Mouse (Mus musculus) lung, embryonic 14.5 days (tissue): ENCODE results near the gene Rb1. TPM values are rescaled to one million over a fixed set of nuclear protein-coding genes. Genes with fewer than 3 reads are reported as not detected.

Experiments used
- ATAC-seq: fragments of 200-750 bp; cut with Nextera tagmentation; 2 replicates; pipeline ENCODE4 v1.8.0; 2017; ENCODE audit warnings: mild to moderate bottlenecking, moderate TSS enrichment, moderate library complexity; ENCODE audit not compliant: insufficient read depth
- DNase-seq: peaks from one replicate; pipeline ENCODE4 v3.0.0-alpha.2; 2015
- H3K27ac ChIP-seq: fragments of 300-500 bp; sonication (generic); 2 replicates; pipeline ENCODE4 v1.5.1; 2014; ENCODE audit warnings: low read depth, mild to moderate bottlenecking, moderate library complexity
- H3K27me3 ChIP-seq: fragments of 300-500 bp; sonication (generic); 2 replicates; pipeline ENCODE4 v1.6.1; 2014; ENCODE audit warnings: low read length, control low read depth; ENCODE audit not compliant: insufficient read depth
- H3K36me3 ChIP-seq: fragments of 300-500 bp; sonication (generic); 2 replicates; pipeline ENCODE4 v1.6.1; 2014; ENCODE audit warnings: control low read depth; ENCODE audit not compliant: insufficient read depth
- H3K4me1 ChIP-seq: fragments of 300-500 bp; sonication (generic); 2 replicates; pipeline ENCODE4 v1.6.1; 2014; ENCODE audit warnings: antibody characterized with exemption, control low read depth; ENCODE audit not compliant: insufficient read depth
- H3K4me2 ChIP-seq: fragments of 300-500 bp; sonication (generic); 2 replicates; pipeline ENCODE4 v1.6.1; 2014; ENCODE audit warnings: mild to moderate bottlenecking
- H3K4me3 ChIP-seq: fragments of 300-500 bp; sonication (generic); 2 replicates; pipeline ENCODE4 v1.5.1; 2014; ENCODE audit warnings: low read depth, low read length
- H3K9ac ChIP-seq: fragments of 300-500 bp; sonication (generic); 2 replicates; pipeline ENCODE4 v1.6.1; 2014
- H3K9me3 ChIP-seq: fragments of 300-500 bp; sonication (generic); 2 replicates; pipeline ENCODE4 v1.6.1; 2016; ENCODE audit warnings: low read depth, low read length, control low read depth
- CTCF ChIP-seq: IDR thresholded peaks from 2 replicates; pipeline ENCODE4 v1.5.1; 2016; ENCODE audit warnings: antibody characterized with exemption, low read depth
- WGBS: fragments of 180-500 bp; shearing (Covaris S2); extraction: QIAGEN DNeasy Blood & Tissue Kit; methylation state at CpG from one replicate; pipeline ENCODE4 v1.1.7; 2014; 5-methylcytosine and 5-hydroxymethylcytosine counted together
- microRNA counts: library from miRNA; unstranded; fragments of <30 nt; microRNA quantifications from one replicate; lab custom pipeline; 2016
- microRNA-seq: library from miRNA; unstranded; fragments of <30 nt; microRNA quantifications from one replicate; pipeline ENCODE4, GENCODE M21; 2016; ENCODE audit warnings: borderline number of aligned reads
- polyA plus RNA-seq: library from polyadenylated mRNA; unstranded; fragments of >200 nt; fragmentation: Nextera tagmentation; extraction: Ambion mirVana; gene quantifications from 2 replicates; pipeline ENCODE4 v1.2.1, GENCODE M21; 2014

Gene Rb1
- polyA plus RNA-seq, 1 experiment from 2014 or later, result 19.3 TPM

DNA sequence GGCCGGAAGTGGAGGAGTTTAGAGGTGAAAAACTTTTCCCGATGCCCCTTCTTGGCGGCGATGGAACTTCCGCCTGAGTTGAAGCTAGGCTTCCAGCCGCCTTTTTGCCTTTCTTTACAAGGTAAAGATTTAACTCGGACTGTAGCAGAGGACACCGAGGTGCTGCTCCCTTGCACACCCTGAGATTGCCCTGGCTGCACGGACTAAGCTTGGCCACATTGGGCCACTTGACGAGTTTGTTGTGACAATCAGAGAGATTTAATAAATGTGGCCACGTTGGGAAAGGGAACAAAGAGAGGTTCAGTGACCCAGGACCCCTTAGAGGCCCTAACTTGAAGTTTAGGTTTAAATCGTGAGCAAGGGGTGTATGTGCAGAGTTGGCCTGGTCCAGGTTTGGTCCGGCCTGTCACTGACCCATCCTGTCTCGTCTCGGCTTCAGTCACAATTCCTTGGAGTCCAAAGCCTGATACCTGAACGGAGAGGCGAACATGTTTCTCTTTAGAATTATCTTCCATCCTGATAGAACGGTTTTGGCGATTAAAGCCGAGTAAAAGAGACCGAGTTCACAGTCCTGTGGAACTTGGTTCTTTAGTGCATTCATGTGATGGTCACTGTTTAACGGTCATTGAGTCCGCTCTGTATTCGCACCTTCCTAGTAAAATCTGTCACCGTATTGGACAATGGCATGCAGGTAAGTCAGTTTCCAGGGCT, 181.8 kb downstream of the Rb1 start:
- Histone ChIP-seq H3K27me3 (no peaks in the 10 kb centered on the region), H3K27ac (peak overlapping the region; percentile 99), H3K4me2 (peak overlapping the region; percentile 92), H3K36me3 (peaks cover 5% of the 10 kb centered on the region; the same call in 1 of the 2 replicates), H3K9ac (peak overlapping the region; percentile 97), H3K4me3 (peak overlapping the region; percentile 73), H3K9me3 (no peaks in the 10 kb centered on the region), H3K4me1 (peaks cover 8% of the 10 kb centered on the region; the same call in 1 of the 2 replicates)
- DNase-seq (no peak), ATAC-seq (peak; percentile 22)
- 31% methylated on average over 25 of the region's 25 CpGs for WGBS
- TF ChIP-seq CTCF, result no peak

DNA sequence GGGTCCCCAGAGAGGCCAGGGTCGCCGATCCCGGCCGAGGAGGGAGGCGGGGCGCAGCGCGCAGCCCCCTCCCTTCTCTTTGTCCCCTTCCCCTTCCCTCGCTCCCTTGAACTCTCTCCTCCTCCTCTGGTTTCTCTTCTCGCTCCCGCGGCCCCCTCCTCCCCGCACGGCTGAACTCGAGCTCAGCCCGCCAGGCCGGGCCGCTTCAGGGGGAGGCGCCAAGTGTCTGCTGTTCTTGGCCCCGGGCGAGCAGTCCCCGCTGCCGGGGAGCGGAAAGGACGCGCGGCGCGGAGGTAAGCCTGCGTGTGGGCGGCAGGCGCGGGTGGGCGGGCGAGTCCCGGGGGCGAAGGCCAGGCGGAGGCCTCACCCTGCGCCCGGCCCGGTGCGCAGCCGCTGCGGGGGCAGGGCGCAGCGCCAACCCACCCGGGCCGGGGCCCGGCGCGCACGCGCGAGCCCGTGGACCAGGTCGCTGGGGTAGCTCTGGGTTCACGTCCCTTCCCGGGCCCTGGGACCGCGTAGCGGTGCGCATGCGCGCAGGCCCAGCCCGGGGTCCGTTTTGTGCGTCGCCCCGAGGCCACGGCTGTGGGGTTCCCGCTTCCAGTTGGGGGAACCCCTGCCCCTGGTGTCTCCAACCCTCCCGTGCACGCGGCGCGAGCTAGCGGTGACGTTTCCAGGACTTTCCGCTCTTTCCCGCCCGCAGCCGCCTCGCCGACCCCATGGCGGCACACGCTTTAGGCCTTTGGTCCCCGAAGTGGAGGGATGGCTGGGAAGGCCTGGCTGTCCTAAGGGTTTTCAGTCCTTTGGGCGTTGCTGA, 182.5 kb downstream of the Rb1 start:
- peak overlapping the region; percentile 73 for H3K4me3 ChIP-seq
- TF ChIP-seq CTCF, result no peak
- H3K4me2 ChIP-seq, result peak overlapping the region; percentile 92
- H3K4me1 ChIP-seq, result peaks cover 8% of the 10 kb centered on the region; the same call in 1 of the 2 replicates
- H3K9ac ChIP-seq, result peak overlapping the region; percentile 97
- H3K9me3 ChIP-seq, result no peaks in the 10 kb centered on the region
- no peaks in the 10 kb centered on the region for H3K27me3 ChIP-seq
- WGBS, result under 1% methylated on average over 87 of the region's 88 CpGs
- ATAC-seq, result peak; percentile 91
- H3K36me3 ChIP-seq, result peaks cover 5% of the 10 kb centered on the region; the same call in 1 of the 2 replicates
- H3K27ac ChIP-seq, result peak overlapping the region; percentile 99
- peak; percentile 88 for DNase-seq

DNA sequence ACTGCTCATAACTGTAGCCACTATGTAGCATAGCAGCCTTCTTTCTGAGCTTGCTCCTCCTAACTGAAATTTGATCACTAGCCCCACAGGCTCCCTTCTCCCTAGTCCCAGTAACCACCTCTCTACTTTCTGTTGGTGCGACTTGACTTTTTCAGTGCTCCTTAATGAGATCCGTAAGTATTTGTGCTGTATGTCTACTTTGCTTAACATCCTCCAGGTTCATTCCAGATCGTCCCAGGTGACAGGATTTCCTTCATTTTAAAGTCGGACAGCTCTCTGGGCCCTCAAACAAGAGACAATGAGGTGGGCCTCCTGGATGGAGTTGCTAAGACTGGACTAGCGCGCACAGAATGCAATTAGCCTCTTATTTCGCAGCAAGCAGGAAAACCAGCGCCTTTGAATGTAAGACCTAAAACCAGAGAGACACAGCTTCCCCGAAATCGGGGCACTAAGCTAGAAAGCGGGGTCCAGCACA, 183.2 kb downstream of the Rb1 start:
- peak overlapping the region; percentile 73 for H3K4me3 ChIP-seq
- no peaks in the 10 kb centered on the region for H3K27me3 ChIP-seq
- H3K27ac ChIP-seq, result peak overlapping the region; percentile 99
- peaks cover 8% of the 10 kb centered on the region; the same call in 1 of the 2 replicates for H3K4me1 ChIP-seq
- no peaks in the 10 kb centered on the region for H3K9me3 ChIP-seq
- WGBS, result under 1% methylated on average over 11 of the region's 11 CpGs
- no peak for TF ChIP-seq CTCF
- H3K9ac ChIP-seq, result peak overlapping the region; percentile 97
- peak; percentile 71 for DNase-seq
- H3K36me3 ChIP-seq, result peaks cover 5% of the 10 kb centered on the region; the same call in 1 of the 2 replicates
- H3K4me2 ChIP-seq, result peak overlapping the region; percentile 92
- ATAC-seq, result peak; percentile 57

DNA sequence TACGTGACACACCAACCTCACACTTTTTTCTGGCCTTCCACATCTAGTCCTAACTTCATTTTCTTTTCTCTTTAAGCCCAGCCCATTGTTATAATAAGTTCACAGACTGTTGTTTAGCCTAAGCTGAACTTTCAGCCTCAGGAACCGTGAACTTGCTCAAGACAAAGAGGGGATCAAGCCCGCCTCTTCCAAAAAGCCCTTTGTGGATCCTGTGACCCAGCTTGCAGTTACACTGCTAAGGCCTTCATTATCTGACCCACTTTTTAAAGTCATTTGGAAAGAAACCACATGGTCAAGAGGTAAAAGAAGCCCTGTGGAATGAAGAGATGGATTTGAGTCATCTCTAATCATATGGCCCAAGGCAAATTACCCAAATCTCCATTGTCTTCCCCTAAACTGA, 183.8 kb downstream of the Rb1 start:
- WGBS, result 68% methylated on average over 3 of the region's 3 CpGs
- ATAC-seq, result no peak
- Histone ChIP-seq H3K36me3 (peaks cover 5% of the 10 kb centered on the region; the same call in 1 of the 2 replicates), H3K4me3 (no peak overlapping the region; the same call in 1 of the 2 replicates), H3K27me3 (no peaks in the 10 kb centered on the region), H3K9ac (no peak overlapping the region), H3K4me2 (peak overlapping the region; percentile 92), H3K27ac (peak overlapping the region; percentile 27; the same call in 1 of the 2 replicates), H3K4me1 (peaks cover 8% of the 10 kb centered on the region; the same call in 1 of the 2 replicates), H3K9me3 (no peaks in the 10 kb centered on the region)
- DNase-seq, result no peak
- TF ChIP-seq CTCF, result no peak

DNA sequence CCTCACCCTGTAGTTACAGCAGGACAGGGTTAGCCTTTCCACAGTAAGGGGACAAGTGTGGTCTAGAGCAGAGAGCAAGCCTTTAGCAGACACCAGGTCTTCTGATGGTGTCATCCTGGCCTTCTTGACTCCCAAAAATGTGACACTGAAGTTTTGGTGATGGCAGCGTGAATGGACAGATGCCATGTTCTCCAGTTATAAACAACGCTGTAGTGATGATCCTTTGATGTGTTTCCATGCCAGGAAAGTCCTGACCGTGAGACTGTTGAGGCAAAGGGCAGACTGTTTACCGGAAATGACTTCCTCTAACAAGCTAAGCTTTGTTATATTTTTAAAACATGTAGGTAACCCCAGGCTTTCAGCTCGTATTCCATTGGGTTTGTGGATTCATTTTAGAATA, 185.8 kb downstream of the Rb1 start:
- DNase-seq (no peak), ATAC-seq (no peak)
- TF ChIP-seq CTCF, result no peak
- no peaks in the 10 kb centered on the region for H3K9me3 ChIP-seq
- no peak overlapping the region for H3K9ac ChIP-seq
- H3K27ac ChIP-seq, result no peak overlapping the region
- no peak overlapping the region for H3K4me2 ChIP-seq
- peaks cover 8% of the 10 kb centered on the region; the same call in 1 of the 2 replicates for H3K4me1 ChIP-seq
- 52% methylated on average over 5 of the region's 5 CpGs for WGBS
- no peaks in the 10 kb centered on the region for H3K36me3 ChIP-seq
- no peaks in the 10 kb centered on the region for H3K27me3 ChIP-seq
- no peak overlapping the region for H3K4me3 ChIP-seq

DNA sequence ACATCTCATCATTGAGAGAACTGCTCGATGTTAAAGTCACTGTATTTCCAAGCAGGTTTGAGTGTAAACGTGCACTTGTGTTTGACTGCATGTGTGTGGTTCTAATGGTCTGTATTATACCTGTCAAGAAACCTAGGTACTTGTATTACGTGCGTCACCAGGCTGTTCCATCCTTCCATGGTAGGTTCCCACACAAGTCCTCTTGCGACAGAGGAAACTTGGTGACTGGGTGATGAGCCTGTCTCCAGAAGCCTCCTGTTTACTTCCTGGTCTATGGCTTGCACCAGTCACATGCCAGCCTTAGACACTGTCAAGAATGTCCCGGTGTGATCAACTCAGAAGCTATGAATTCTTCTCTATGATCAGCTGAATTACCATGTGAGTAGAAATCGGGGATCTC, 187.1 kb downstream of the Rb1 start:
- Histone ChIP-seq H3K27ac (no peak overlapping the region), H3K4me2 (no peak overlapping the region), H3K9ac (no peak overlapping the region), H3K27me3 (no peaks in the 10 kb centered on the region), H3K4me1 (peaks cover 4% of the 10 kb centered on the region; the same call in 1 of the 2 replicates), H3K36me3 (no peaks in the 10 kb centered on the region), H3K9me3 (no peaks in the 10 kb centered on the region), H3K4me3 (no peak overlapping the region)
- no peak for ATAC-seq
- 91% methylated on average over 7 of the region's 7 CpGs for WGBS
- no peak for TF ChIP-seq CTCF
- DNase-seq, result no peak

DNA sequence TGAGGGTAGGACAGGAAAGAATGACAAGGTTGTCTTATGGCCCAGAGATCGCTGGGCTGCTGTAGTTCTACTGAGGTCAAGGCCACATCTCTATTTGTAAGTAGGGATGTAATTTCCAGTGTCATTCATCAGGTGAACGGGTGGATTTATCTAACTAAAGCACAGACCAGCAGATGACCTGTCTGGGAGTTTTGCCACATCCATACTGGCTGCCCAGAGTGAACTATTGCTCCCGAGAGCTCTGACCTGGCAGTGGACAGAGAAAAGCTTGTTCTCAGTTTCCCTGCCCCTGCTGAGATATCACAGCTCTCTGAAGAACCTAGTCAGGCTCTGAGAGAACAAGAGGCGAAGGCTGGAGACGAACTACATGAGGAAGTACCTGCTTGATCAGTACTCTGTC, 188.4 kb downstream of the Rb1 start:
- Histone ChIP-seq H3K36me3 (no peaks in the 10 kb centered on the region), H3K27me3 (no peaks in the 10 kb centered on the region), H3K4me3 (no peak overlapping the region), H3K9me3 (no peaks in the 10 kb centered on the region), H3K27ac (no peak overlapping the region), H3K9ac (no peak overlapping the region), H3K4me2 (no peak overlapping the region), H3K4me1 (peaks cover 4% of the 10 kb centered on the region; the same call in 1 of the 2 replicates)
- no peak for ATAC-seq
- DNase-seq, result no peak
- TF ChIP-seq CTCF, result no peak
- WGBS, result 65% methylated on average over 5 of the region's 5 CpGs

MicroRNAs encoded within 50 kb of the gene (microRNA counts, 519-probe panel; counts per million panel counts)
- microRNA mmu-miR-687 (lab: Ali Mortazavi, UCI), result 30.5 counts per million

Small RNAs within 50 kb of the gene (microRNA-seq; reads per million reads assigned to microRNA genes)
- not detected for gene Mir687

Other genes with a start within 250 kb of the Rb1 start
- 119 and 124 TPM in 2 replicates for gene Rcbtb2, start 202.8 kb downstream of the Rb1 start, polyA plus RNA-seq
- gene Lpar6, start 87.9 kb downstream of the Rb1 start, polyA plus RNA-seq, result 13.4 and 14.2 TPM in 2 replicates
- gene Itm2b, start 59.5 kb upstream of the Rb1 start, polyA plus RNA-seq, result 630 and 663 TPM in 2 replicates
- 91.8 and 97.9 TPM in 2 replicates for gene Med4, start 184.2 kb upstream of the Rb1 start, polyA plus RNA-seq
- gene Sucla2, start 199.5 kb upstream of the Rb1 start, polyA plus RNA-seq, result 102 and 112 TPM in 2 replicates
- gene Nudt15, start 222.4 kb upstream of the Rb1 start, polyA plus RNA-seq, result 7.2 and 9.0 TPM in 2 replicates